Mouse (Mus musculus) bone marrow macrophage, adult 2 months (primary cell): Measurements from ENCODE around the gene Ncf1. TPM values are rescaled to one million over a fixed set of nuclear protein-coding genes. Genes with fewer than 3 reads are reported as not detected.
A peak's percentile ranks its signal among the peaks of the same experiment; 100 is the strongest.

Experiments used
- H3K27ac ChIP-seq: 2 replicates; pipeline ENCODE4 v1.5.1; 2012; ENCODE audit warnings: low read depth, low read length; ENCODE audit not compliant: insufficient read depth
- H3K4me1 ChIP-seq: 2 replicates; pipeline ENCODE4 v1.6.1; 2012; ENCODE audit warnings: low read length; ENCODE audit not compliant: control insufficient read depth, insufficient read depth
- H3K4me3 ChIP-seq: 2 replicates; pipeline ENCODE4 v1.5.1; 2012; ENCODE audit warnings: mild to moderate bottlenecking, low read length, moderate library complexity; ENCODE audit not compliant: insufficient read depth
- CTCF ChIP-seq: IDR thresholded peaks from 2 replicates; pipeline ENCODE4 v1.5.1; 2012; ENCODE audit warnings: low read depth, mild to moderate bottlenecking, low read length, moderate library complexity
- POLR2A ChIP-seq: IDR thresholded peaks from 2 replicates; pipeline ENCODE4 v1.6.1; 2012; ENCODE audit warnings: mild to moderate bottlenecking, low read depth, low read length, borderline replicate concordance
- polyA plus RNA-seq: library from polyadenylated mRNA; stranded (reverse); fragments of >200 nt; gene quantifications from 2 replicates; pipeline ENCODE4 v1.2.4, GENCODE M21; 2012; ENCODE audit not compliant: missing spikeins, insufficient read depth, insufficient read length

The Ncf1 gene
- 373 and 392 TPM in 2 replicates for polyA plus RNA-seq

GRCm38 (mm10) chr5:134229391-134229790, at the start of gene Ncf1:
Ncf1 (minus strand) TSS chr5:134229625.
- TF ChIP-seq CTCF (no peak), POLR2A (no peak)
- peak within 1 kb of the TSS; percentile 87 for H3K4me3 ChIP-seq
- peak within 1 kb of the TSS; percentile 98 for H3K27ac ChIP-seq
- H3K4me1 ChIP-seq = peaks cover 45% of the 10 kb centered on the region

GRCm38 (mm10) chr5:134277109-134277508, 47.7 kb upstream of the Ncf1 start:
- Histone ChIP-seq H3K27ac (no peak overlapping the region), H3K4me3 (no peak overlapping the region), H3K4me1 (no peaks in the 10 kb centered on the region)
- TF ChIP-seq POLR2A = no peak
- no peak for TF ChIP-seq CTCF

GRCm38 (mm10) chr5:134275556-134275955, 46.1 kb upstream of the Ncf1 start:
- H3K27ac ChIP-seq = no peak overlapping the region
- no peaks in the 10 kb centered on the region for H3K4me1 ChIP-seq
- TF ChIP-seq POLR2A (no peak), CTCF (no peak)
- no peak overlapping the region for H3K4me3 ChIP-seq

- H3K27ac ChIP-seq = no peak overlapping the region
- H3K4me3 ChIP-seq = no peak overlapping the region
- H3K4me1 ChIP-seq = no peaks in the 10 kb centered on the region
- TF ChIP-seq POLR2A (no peak), CTCF (no peak)
These were observed 45.6 kb upstream of the Ncf1 start for GRCm38 (mm10) chr5:134275021-134275420.

- Histone ChIP-seq H3K27ac (no peak overlapping the region), H3K4me1 (no peaks in the 10 kb centered on the region), H3K4me3 (no peak overlapping the region)
- TF ChIP-seq CTCF = no peak
These were observed 44.3 kb upstream of the Ncf1 start for GRCm38 (mm10) chr5:134273761-134274160.

GRCm38 (mm10) chr5:134272761-134273160, 43.3 kb upstream of the Ncf1 start:
- TF ChIP-seq POLR2A (no peak), CTCF (no peak)
- no peaks in the 10 kb centered on the region for H3K4me1 ChIP-seq
- H3K4me3 ChIP-seq = no peak overlapping the region
- H3K27ac ChIP-seq = no peak overlapping the region

GRCm38 (mm10) chr5:134271421-134271820, 42.0 kb upstream of the Ncf1 start:
- no peak overlapping the region for H3K4me3 ChIP-seq
- H3K27ac ChIP-seq = no peak overlapping the region
- no peaks in the 10 kb centered on the region for H3K4me1 ChIP-seq
- TF ChIP-seq CTCF (no peak), POLR2A (no peak)

GRCm38 (mm10) chr5:134270566-134270965, 41.1 kb upstream of the Ncf1 start:
- TF ChIP-seq POLR2A (no peak), CTCF (no peak)
- Histone ChIP-seq H3K27ac (no peak overlapping the region), H3K4me1 (no peaks in the 10 kb centered on the region), H3K4me3 (no peak overlapping the region)

GRCm38 (mm10) chr5:134269751-134270150, 40.3 kb upstream of the Ncf1 start:
- TF ChIP-seq POLR2A (no peak), CTCF (no peak)
- Histone ChIP-seq H3K27ac (no peak overlapping the region), H3K4me1 (no peaks in the 10 kb centered on the region), H3K4me3 (no peak overlapping the region)

GRCm38 (mm10) chr5:134268751-134269150, 39.3 kb upstream of the Ncf1 start:
- Histone ChIP-seq H3K4me3 (no peak overlapping the region), H3K4me1 (no peaks in the 10 kb centered on the region), H3K27ac (no peak overlapping the region)
- TF ChIP-seq POLR2A (no peak), CTCF (no peak)

- TF ChIP-seq POLR2A (no peak), CTCF (no peak)
- no peak overlapping the region for H3K27ac ChIP-seq
These were observed 37.0 kb upstream of the Ncf1 start for GRCm38 (mm10) chr5:134266404-134266803.

GRCm38 (mm10) chr5:134265890-134266289, 36.5 kb upstream of the Ncf1 start:
- H3K27ac ChIP-seq = no peak overlapping the region
- no peak overlapping the region for H3K4me3 ChIP-seq
- no peak for TF ChIP-seq CTCF
- no peak for TF ChIP-seq POLR2A
- no peaks in the 10 kb centered on the region for H3K4me1 ChIP-seq

More at GRCm38 (mm10) chr5:134266404-134266803, 37.0 kb upstream of the Ncf1 start:
- no peak overlapping the region for H3K4me3 ChIP-seq
- H3K4me1 ChIP-seq = no peaks in the 10 kb centered on the region
